Mouse (Mus musculus): ENCODE measurements around the gene Cngb1. TPM values are rescaled to one million over a fixed set of nuclear protein-coding genes. Genes with fewer than 3 reads are reported as not detected.

The Cngb1 gene
- under 1 TPM; 0.58 to 0.71 TPM for total RNA-seq (2021)

DNA sequence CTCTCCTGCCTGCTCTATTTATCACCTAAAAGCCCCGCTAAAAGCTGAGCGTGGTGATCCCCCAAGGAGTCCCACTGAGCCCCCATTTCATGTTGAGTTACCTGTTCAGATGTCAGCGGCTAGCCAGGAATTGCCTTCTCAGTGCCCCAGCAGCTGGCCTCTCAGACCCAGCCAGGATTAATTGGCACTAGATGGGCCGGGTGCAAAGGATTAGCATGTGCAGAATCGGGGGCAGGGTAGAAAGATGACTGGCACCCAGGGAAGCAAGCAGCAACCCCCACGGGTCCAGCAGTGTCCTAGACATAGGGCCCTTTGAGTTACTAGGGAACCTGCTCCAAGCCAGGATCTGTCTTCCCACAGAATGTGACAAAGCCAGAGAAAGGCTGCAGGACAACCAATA is at the start of gene Cngb1:
Gene Cngb1, minus strand, starts transcription at position 155 of the 400 bp plus-strand sequence.
- no peak for DNase-seq (ENCODE audit: extremely low spot score in 1 of 2, low spot score in 2 of 2)
- intact Hi-C loops (cut with DNase I), result no loop called here

DNA sequence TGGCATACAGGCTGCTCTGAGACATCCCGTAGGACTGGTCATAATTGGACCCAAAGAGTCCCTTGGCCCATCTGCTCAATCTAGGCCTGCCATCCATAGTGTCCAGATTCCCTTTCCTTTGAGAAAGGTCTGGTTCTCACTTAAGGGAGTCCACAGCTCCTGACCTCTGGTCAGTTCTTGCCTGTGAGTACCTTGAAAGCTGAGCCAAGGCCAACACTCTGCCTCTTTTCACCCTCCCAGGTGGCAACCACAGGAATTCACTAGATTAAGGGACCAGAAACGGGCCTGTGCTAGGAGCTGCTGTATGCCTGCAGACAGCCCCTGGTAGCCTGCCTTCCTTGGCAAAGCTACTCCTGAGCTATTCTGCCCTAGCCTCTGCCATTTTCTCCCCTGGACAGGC is 48.2 kb upstream of the Cngb1 start:
- intact Hi-C loops (cut with DNase I), result loop anchor here (5.0 kb wide), 1 partner anchor 78 kb away; the partner anchor contains the start of gene Cfap20
- no peak for DNase-seq (ENCODE audit: extremely low spot score in 1 of 2, low spot score in 2 of 2)

DNA sequence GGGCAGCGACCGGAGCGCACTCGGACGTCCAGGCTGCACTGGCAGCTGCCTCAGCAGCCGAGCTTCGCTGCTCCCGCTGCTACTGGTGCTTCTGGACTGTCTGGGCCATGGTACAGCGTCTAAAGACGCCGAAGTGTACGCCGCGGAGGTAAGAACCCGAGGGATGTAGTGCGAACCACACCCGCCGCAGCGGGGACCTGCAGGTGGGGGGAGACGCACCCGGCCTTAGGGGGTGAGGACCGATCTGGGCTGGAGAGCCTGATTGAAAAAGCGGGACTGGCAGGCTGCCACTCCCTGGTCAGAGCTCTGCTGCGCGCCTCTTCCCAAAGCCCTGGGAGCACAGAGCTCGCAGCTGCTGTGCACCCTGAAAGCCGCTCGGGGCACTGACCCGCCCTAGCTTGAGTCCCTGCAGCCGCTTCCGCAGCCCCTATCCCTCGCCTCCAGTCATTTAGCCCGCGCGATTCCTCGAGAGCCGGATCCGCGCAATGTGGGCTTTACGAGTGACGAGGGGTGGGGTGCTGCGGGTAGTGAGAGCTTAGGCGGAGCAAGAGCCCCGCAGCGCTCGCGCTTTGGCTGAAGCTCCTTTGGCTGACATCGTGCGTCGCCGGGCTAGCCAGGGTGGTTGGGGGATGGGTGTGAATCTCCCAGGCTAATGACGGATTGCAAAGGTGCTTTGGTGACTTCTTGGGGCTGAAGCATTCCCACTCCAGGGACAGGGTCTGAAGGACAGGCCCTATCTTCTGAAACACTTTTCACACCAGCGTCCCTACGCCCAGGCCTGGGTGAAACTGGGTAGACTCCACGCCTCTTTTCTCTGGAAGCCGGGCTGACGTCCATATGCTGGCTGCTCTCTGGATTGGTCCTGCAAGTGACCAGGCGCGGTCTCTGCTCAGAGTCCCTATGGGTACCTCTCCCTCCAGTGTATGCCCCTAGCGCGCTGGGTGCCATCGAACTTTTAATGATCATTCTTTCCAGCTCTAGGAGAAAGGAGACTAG is 46.8 kb upstream of the Cngb1 start:
- intact Hi-C loops (cut with DNase I), result loop anchor here (5.0 kb wide), 1 partner anchor 79 kb away; the partner anchor contains the start of gene Cfap20
- DNase-seq (ENCODE audit: extremely low spot score in 1 of 2, low spot score in 2 of 2), result peak in 1 of 2 experiments; percentile 77

DNA sequence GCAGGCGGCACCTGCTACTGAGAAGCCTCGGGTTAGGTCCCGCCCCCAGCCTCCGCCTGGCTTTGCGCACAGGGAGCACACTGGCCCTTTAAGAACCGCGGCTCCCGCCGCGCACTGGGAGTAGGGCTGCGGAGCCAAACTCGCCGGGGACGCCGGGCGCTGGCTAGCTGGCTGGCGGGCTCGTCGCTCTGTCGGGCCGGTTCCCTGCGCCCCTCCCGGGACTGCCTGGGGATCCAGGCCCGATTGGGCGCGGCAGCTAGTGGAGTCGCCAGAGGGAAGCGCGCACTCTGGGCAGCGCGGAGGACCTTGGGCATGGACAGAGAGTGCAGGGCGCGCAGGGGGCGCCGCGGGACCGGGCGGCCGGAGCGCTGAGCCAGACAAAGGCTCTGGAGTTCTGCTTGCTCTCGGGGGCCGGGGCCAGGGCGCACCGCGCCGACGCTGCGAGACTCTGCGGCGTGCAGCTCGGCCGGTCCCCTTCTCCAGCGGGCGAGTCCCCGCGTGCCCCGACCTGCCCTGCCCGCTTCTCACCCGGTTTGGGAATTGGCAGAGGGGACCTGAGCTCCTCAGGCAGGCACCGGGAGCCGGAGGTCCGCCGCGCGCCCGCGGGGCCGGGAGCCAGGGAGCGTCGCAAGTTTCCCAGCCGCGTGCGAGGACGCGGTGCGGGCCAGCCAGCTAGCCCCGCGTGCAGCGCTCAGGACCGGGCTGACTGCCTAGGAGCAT is 45.9 kb upstream of the Cngb1 start, which contains the start of gene Mmp15:
Gene Mmp15, plus strand, starts transcription at position 118 of the 720 bp plus-strand sequence.
- peak in 1 of 2 experiments; percentile 87 for DNase-seq (ENCODE audit: extremely low spot score in 1 of 2, low spot score in 2 of 2)
- intact Hi-C loops (cut with DNase I), result loop anchor here (5.0 kb wide), 1 partner anchor 80 kb away; the partner anchor contains the start of gene Cfap20

DNA sequence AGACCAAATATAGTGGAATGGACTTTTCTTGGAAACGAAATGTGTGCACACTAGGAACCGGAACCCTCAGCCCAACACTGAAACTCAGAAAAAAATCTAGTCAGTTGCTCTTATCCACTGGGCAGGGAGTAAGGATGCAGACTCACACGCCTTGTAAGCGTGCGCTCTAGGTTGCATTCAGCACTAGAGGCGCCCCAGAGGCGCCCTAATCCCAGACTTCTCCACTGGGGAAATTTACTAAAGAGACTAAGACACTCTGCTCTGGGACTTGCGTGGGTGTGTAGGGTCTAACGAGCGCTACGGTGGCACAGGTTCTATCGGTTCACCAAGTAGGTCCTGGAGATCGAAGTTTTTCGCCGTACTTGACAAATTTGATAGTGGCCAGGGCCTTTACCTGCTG is 45.1 kb upstream of the Cngb1 start:
- intact Hi-C loops (cut with DNase I), result loop anchor here (5.0 kb wide), 1 partner anchor 81 kb away; the partner anchor contains the start of gene Cfap20
- DNase-seq (ENCODE audit: extremely low spot score in 1 of 2, low spot score in 2 of 2), result peak in 1 of 2 experiments; percentile 57

DNA sequence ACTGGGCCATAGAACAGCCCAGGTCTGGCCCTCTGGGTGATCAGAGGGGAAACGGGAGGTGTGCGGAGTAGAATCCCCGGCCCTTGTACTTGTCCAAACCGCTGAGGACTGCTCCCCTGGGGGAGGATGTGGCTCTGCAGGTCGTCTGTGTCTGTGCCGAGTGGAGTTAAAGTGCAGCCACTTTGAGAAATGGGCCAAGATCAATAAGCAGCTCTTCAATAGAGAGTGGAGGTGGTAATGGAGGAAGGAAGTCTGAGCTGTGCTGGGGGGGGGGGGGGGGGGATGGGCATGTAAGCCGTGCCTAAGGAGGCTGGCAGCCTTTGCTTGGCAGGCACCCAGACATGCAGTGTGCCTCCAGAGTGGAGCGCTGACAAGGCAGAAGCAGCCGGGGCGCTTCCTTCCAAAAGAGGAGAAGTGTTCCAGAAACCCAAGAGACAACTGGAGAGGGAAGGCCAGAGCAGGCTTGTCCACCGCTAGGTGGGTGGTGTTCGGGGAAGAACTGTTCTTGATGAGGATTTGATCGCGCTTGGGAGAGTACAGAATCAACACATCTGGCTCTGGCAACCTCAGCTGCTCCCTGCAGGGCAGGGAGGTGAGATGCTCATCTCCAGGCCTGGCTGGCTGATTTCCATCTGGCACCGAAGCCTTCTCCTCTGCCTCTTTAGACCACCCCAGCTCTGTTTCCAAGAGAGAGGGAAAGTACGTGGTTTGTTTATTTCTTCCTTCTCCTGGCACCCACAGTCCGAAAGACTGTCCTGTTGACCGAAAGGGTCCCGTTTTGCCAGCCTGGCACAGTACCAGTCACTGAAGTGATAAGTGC is 42.6 kb upstream of the Cngb1 start:
- intact Hi-C loops (cut with DNase I), result loop anchor here (2.0 to 10.0 kb wide), 3 partner anchors 98 to 366 kb away; partner anchors contain the start of gene Setd6
- peak; percentile 84 to 92 for DNase-seq (ENCODE audit: extremely low spot score in 1 of 2, low spot score in 2 of 2)

DNA sequence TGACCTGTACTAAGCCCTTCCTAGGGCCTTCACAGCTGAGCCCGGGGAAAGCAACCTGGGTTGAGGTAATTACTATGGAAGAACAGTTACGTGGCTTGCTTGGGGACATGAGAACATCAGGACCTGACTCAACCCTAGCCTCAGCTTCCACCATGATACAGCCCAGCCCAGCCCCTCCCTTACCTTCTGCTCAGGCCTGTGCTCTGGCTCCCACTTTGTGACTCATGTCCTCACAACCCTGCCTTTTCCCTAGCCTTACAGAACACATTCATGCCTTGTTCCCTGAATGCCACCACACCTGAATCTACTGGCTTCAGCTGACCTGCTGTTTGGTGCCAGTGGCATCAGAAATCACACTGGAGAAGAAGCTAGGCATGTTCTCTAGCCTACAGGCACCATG is 42.0 kb upstream of the Cngb1 start:
- intact Hi-C loops (cut with DNase I), result loop anchor here (2.0 to 10.0 kb wide), 3 partner anchors 99 to 366 kb away; partner anchors contain the start of gene Setd6
- DNase-seq (ENCODE audit: extremely low spot score in 1 of 2, low spot score in 2 of 2), result no peak

DNA sequence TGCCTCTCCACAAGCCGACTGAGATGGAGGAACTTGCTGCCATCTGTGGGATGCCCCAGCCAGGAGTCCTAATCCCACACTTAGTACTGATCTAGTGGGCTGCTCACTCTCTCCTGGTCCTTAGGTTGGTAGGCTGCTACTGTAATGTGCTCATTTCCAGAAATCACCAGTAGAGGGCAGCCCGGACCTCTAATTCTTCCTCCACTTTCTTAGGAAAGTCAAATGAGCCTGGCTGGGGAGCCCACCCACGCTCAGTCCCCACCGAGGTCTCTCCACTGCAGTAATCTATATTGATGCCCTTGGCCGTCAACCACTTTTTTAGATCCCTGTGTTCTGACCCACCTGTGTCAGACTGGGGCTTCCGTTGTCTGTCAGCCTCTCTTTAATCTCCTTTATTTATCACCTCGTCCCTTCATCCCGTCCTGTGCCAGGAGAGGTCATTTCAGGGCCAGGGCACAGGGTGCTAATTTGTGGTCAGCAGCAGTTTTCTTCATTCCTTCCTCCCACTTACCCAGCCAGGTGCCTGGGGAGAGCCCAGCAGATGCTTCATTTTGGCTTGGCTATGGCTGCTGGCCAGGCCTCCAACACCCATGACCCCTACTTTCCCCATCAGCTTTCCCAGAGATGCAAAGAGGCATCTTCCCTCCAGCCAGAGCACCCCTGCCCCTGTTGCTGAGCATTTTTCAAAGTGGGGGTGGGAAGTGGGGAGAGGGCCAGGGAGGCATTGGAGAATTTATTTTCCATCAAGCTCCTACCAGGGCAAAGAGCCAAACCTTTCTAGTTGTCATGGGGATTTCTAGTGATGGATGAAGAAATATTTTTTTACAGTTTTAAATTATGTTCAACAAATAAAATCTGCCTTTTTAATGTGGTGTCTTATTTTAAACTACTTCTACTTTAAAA is 40.5 kb upstream of the Cngb1 start:
- intact Hi-C loops (cut with DNase I), result loop anchor here (5.0 to 10.0 kb wide), 2 partner anchors 100 to 368 kb away; partner anchors contain the start of gene Setd6
- peak; percentile 81 to 83 for DNase-seq (ENCODE audit: extremely low spot score in 1 of 2, low spot score in 2 of 2)

DNA sequence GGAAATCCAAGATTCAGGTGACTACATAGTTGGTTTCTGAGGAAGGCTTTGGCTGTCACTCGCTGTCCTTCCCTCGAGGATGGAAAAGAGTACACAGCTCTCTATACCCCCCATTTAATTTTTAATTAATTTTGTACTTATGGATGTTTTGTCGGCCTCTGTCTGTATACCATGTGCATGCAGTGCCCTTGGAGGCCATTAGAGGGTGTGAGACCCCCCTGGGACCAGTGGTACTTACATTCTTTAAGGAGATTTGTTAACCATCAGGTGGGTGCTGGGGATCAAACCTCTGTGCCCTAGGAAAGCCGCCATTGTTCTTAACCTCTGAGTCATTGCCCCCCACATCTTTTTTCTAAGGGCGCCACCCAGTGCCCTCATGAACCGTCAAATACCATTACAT is 38.3 kb upstream of the Cngb1 start:
- no peak for DNase-seq (ENCODE audit: extremely low spot score in 1 of 2, low spot score in 2 of 2)
- intact Hi-C loops (cut with DNase I), result loop anchor here (5.0 to 10.0 kb wide), 2 partner anchors 103 to 370 kb away; partner anchors contain the start of gene Setd6

DNA sequence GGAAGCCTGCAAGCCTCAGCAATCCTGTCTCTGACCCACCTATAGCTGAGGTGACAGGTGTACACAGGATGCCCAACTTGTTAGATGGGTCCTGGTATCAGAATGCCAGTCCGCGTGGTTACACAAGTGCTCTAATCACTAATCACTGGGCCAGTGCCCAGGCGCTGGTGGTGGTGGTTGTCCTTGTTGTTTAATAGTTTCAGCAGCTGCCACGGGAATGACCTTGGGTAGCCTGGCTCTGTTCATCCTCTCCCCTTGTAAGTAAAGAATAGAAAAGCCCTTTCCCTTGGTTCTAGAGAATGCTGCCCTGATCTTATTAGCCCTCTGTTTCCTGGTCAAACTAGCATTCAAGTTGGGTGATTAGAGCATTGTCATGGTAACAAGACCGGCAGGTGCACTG is 35.3 kb upstream of the Cngb1 start:
- intact Hi-C loops (cut with DNase I), result loop anchor here (10.0 kb wide), 1 partner anchor 373 kb away; the partner anchor contains the start of gene Setd6
- DNase-seq (ENCODE audit: extremely low spot score in 1 of 2, low spot score in 2 of 2), result no peak

DNA sequence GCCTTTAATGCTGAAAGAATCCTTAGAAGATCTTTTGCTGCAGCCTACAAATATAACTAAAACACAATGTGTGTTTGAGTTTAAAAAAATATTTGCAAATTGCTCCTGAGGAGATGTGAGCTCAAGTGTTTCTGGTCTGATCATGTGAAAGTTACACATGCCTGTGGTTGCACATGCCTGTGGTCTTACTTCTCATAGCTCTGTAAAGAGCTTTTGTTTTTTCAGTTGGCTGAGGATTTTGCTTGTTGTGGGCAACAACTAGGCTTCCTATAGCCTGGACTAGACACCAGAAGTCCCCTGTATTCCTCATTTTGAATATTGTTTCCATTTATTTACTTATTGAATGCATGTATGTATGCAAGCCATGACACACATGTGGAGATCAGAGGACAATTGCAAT is 30.0 kb upstream of the Cngb1 start:
- intact Hi-C loops (cut with DNase I), result no loop called here
- DNase-seq (ENCODE audit: extremely low spot score in 1 of 2, low spot score in 2 of 2), result no peak

DNA sequence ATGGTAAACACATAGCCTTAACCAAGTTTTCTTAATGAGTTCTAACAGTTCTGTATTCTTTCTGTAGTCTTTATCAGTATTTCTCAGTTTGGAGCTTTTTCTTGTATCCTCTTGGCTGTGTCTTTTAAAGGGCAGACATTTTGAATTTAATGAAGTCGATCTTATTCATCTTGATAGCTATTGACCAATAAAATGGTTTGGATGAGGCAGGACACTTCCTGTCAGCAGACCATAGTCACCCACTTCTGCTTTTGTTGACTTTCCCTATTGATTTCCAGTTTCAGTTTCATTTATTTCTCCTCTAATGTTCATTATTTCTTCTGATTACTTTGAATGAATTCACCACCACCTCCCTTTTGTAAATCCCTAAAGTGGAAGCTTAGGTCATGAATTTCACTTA is 29.3 kb upstream of the Cngb1 start:
- intact Hi-C loops (cut with DNase I), result no loop called here
- no peak for DNase-seq (ENCODE audit: extremely low spot score in 1 of 2, low spot score in 2 of 2)

DNA sequence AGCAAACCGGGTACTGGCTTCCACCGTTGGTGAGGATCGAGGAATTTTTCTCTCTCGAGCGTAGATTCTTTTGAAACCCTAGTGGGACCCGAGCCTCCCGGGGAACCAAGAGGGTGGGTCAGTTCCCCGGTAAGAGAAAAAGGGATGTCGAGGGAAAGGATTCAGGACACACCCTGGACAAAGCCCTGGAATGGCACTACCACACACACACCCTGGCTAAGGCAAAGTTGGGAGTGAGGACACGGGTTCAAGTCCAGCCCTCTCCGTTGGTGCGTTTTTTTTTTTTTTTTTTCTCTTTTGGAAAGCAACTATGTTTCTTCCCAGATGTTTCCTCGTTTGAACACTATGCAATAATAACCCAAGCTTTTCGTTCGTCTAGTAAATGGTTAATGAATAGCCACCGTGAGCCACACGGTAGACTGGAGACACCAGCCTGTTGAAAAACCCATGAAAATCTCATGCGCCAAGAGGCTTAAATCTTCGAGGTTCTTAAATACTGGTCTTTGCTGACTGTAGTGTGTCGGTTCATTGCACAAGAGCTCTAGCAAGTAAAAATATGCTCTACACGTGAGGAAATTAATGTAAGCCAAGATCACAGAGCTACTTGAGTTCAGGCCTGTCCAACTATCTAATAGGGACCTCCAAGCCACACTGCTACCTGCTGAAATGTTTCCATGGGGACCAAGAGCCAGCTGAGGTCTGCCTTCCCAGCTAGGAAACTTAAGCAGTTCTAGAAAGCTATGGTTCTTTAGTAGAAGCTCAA is 26.2 kb upstream of the Cngb1 start:
- no peak for DNase-seq (ENCODE audit: extremely low spot score in 1 of 2, low spot score in 2 of 2)
- intact Hi-C loops (cut with DNase I), result no loop called here

DNA sequence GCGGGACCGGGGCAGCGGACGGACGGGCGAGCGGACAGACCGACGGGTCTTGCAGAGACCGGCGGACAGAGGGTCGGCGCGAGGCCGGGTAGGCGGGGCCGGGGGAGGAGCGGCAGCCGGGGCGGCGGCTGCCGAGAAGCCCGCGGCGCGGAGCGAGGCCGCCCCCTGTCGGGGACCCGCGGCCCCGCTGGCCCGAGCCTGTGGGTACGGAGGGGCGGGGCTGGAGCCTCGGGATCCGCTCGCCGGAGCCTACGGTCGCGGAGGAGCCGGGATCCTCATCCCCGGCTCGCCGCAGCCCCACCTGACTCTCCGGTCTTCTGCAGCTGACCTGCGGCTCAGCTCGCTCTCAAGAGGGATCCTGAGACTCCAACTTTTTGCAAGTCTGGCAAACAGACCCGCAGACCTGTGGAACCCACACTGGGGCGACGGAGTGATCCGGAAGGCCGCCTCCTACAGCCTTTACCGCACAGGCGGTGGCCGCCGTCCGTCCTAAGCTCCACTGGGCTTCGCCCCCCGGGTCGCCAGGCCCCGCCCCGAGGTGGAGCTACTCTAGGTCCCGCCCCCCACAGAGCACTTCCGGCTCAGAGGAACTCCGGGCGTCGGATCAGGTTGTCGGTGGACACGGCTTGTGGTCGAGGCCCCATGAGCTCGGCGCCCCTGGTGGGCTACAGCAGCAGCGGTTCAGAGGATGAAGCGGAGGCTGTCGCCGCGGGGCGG is 25.5 kb upstream of the Cngb1 start, which contains the start of the genes Zfp319 and Usb1:
Gene Zfp319, minus strand, starts transcription at position 231 of the 717 bp plus-strand sequence.
Gene Usb1, plus strand, starts transcription at position 565 of the 717 bp plus-strand sequence.
- intact Hi-C loops (cut with DNase I), result loop anchor here (2.0 kb wide), 1 partner anchor 77 kb away; no protein-coding TSS in a partner anchor
- DNase-seq (ENCODE audit: extremely low spot score in 1 of 2, low spot score in 2 of 2), result peak; percentile 90 to 96

DNA sequence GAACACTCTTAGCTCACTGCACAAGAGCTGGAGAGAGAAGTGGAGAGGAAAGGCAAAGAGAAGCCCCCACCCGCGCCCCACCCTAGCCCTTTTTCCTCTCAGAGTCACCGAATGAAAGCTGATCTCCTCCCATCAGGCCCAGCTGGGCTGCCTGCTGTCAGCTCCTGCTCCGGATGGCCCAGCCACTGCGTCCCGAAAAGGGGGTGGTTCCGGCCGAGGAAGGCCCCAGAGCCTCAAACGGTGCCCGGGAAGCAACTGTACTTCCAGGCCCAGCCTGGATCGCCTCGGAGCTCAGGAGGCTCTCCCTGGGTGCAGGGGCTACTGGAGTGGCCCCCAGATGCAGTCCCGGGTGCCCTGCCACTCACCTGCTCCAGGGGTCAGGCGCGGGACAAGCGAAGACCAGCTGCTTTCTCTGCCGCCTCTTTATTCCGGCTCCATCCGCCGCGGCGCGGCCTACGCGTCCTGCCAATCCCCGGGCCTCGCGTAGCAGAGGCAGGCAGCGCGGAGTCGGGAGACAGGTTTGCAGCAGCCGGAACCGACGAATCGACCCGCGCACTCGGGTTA is 24.9 kb upstream of the Cngb1 start:
- peak in 1 of 2 experiments; percentile 87 for DNase-seq (ENCODE audit: extremely low spot score in 1 of 2, low spot score in 2 of 2)
- intact Hi-C loops (cut with DNase I), result loop anchor here (2.0 kb wide), 1 partner anchor 76 kb away; no protein-coding TSS in a partner anchor
